Mouse (Mus musculus): ENCODE data around the gene Hoxc11. TPM values are rescaled to one million over a fixed set of nuclear protein-coding genes. Genes with fewer than 3 reads are reported as not detected.

Gene Hoxc11
- polyA plus RNA-seq, 2 experiments: not detected

GRCm38 (mm10) chr15:102913038-102913585, 41.1 kb upstream of the Hoxc11 start:
- no peaks in the 10 kb centered on the region for H3K36me3 ChIP-seq (replicated peaks; ENCODE audit: control insufficient read depth, insufficient read depth, low read depth)
- H3K27ac ChIP-seq: no peak overlapping the region
- DNase-seq (ENCODE audit: low read depth in 3 of 3, low spot score in 3 of 3): no peak
- WGBS (ENCODE audit: insufficient replicate concordance): 1% methylated on average over 19 of the region's 19 CpGs
- no peak for TF ChIP-seq EP300 (IDR thresholded peaks at IDR 0.05; ENCODE audit: low read depth)
- no peak for TF ChIP-seq CTCF (IDR thresholded peaks at IDR 0.05; ENCODE audit: low read depth)
- no peaks in the 10 kb centered on the region for H3K9me3 ChIP-seq (ENCODE audit: control insufficient read depth, low read length)
- no peak for ATAC-seq (ENCODE audit: insufficient read depth)
- H3K4me2 ChIP-seq (ENCODE audit: low read depth): no peak overlapping the region
- no peak overlapping the region for H3K9ac ChIP-seq (replicated peaks)
- H3K27me3 ChIP-seq (ENCODE audit: control insufficient read depth, insufficient read depth, low read length): peaks cover 85% of the 10 kb centered on the region
- H3K4me3 ChIP-seq (ENCODE audit: insufficient read depth in 1 of 2, low read depth in 2 of 2, low read length in 2 of 2): no peak overlapping the region
- H3K4me1 ChIP-seq (replicated peaks; ENCODE audit: control insufficient read depth in 2 of 2, insufficient read depth in 2 of 2, low read length in 1 of 2): no peaks in the 10 kb centered on the region

GRCm38 (mm10) chr15:102917972-102918572, 36.2 kb upstream of the Hoxc11 start:
- WGBS (ENCODE audit: insufficient replicate concordance): 2% methylated on average over 20 of the region's 20 CpGs
- no peak for DNase-seq (ENCODE audit: low read depth in 3 of 3, low spot score in 3 of 3)
- no peak for TF ChIP-seq EP300 (IDR thresholded peaks at IDR 0.05; ENCODE audit: low read depth)
- no peak for TF ChIP-seq CTCF (IDR thresholded peaks at IDR 0.05; ENCODE audit: low read depth)

GRCm38 (mm10) chr15:102918611-102919265, 35.5 kb upstream of the Hoxc11 start:
- H3K9ac ChIP-seq (replicated peaks): no peak overlapping the region
- H3K9me3 ChIP-seq (ENCODE audit: control insufficient read depth, low read length): no peaks in the 10 kb centered on the region
- no peak for DNase-seq (ENCODE audit: low read depth in 3 of 3, low spot score in 3 of 3)

More at GRCm38 (mm10) chr15:102917972-102918572, 36.2 kb upstream of the Hoxc11 start:
- no peak overlapping the region for H3K9ac ChIP-seq (replicated peaks)
- no peak overlapping the region for H3K4me2 ChIP-seq (ENCODE audit: low read depth)
- no peak overlapping the region for H3K27ac ChIP-seq
- H3K4me3 ChIP-seq (ENCODE audit: insufficient read depth in 1 of 2, low read depth in 2 of 2, low read length in 2 of 2): no peak overlapping the region
- H3K36me3 ChIP-seq (replicated peaks; ENCODE audit: control insufficient read depth, insufficient read depth, low read depth): no peaks in the 10 kb centered on the region
- H3K4me1 ChIP-seq (replicated peaks; ENCODE audit: control insufficient read depth in 2 of 2, insufficient read depth in 2 of 2, low read length in 1 of 2): no peaks in the 10 kb centered on the region
- no peaks in the 10 kb centered on the region for H3K9me3 ChIP-seq (ENCODE audit: control insufficient read depth, low read length)
- ATAC-seq (ENCODE audit: insufficient read depth): no peak
- peaks cover 92% of the 10 kb centered on the region for H3K27me3 ChIP-seq (ENCODE audit: control insufficient read depth, insufficient read depth, low read length)

GRCm38 (mm10) chr15:102919336-102920180, 34.7 kb upstream of the Hoxc11 start:
- H3K27ac ChIP-seq: no peak overlapping the region
- 7% methylated on average over 12 of the region's 12 CpGs for WGBS (ENCODE audit: insufficient replicate concordance)
- no peaks in the 10 kb centered on the region for H3K4me1 ChIP-seq (replicated peaks; ENCODE audit: control insufficient read depth in 2 of 2, insufficient read depth in 2 of 2, low read length in 1 of 2)
- H3K9ac ChIP-seq (replicated peaks): no peak overlapping the region
- ATAC-seq (ENCODE audit: insufficient read depth): no peak
- H3K36me3 ChIP-seq (replicated peaks; ENCODE audit: control insufficient read depth, insufficient read depth, low read depth): no peaks in the 10 kb centered on the region
- TF ChIP-seq CTCF (IDR thresholded peaks at IDR 0.05; ENCODE audit: low read depth) (no peak), EP300 (IDR thresholded peaks at IDR 0.05; ENCODE audit: low read depth) (no peak)
- H3K9me3 ChIP-seq (ENCODE audit: control insufficient read depth, low read length): no peaks in the 10 kb centered on the region
- no peak overlapping the region for H3K4me3 ChIP-seq (ENCODE audit: insufficient read depth in 1 of 2, low read depth in 2 of 2, low read length in 2 of 2)
- H3K27me3 ChIP-seq (ENCODE audit: control insufficient read depth, insufficient read depth, low read length): peaks cover 94% of the 10 kb centered on the region
- no peak for DNase-seq (ENCODE audit: low read depth in 3 of 3, low spot score in 3 of 3)
- no peak overlapping the region for H3K4me2 ChIP-seq (ENCODE audit: low read depth)

More at GRCm38 (mm10) chr15:102918611-102919265, 35.5 kb upstream of the Hoxc11 start:
- no peaks in the 10 kb centered on the region for H3K36me3 ChIP-seq (replicated peaks; ENCODE audit: control insufficient read depth, insufficient read depth, low read depth)
- WGBS (ENCODE audit: insufficient replicate concordance): 3% methylated on average over 7 of the region's 7 CpGs
- no peak overlapping the region for H3K27ac ChIP-seq
- no peak overlapping the region for H3K4me2 ChIP-seq (ENCODE audit: low read depth)
- no peaks in the 10 kb centered on the region for H3K4me1 ChIP-seq (replicated peaks; ENCODE audit: control insufficient read depth in 2 of 2, insufficient read depth in 2 of 2, low read length in 1 of 2)
- TF ChIP-seq CTCF (IDR thresholded peaks at IDR 0.05; ENCODE audit: low read depth) (no peak), EP300 (IDR thresholded peaks at IDR 0.05; ENCODE audit: low read depth) (no peak)
- ATAC-seq (ENCODE audit: insufficient read depth): no peak
- H3K27me3 ChIP-seq (ENCODE audit: control insufficient read depth, insufficient read depth, low read length): peaks cover 92% of the 10 kb centered on the region
- H3K4me3 ChIP-seq (ENCODE audit: insufficient read depth in 1 of 2, low read depth in 2 of 2, low read length in 2 of 2): no peak overlapping the region
